Mouse (Mus musculus): ENCODE measurements around the gene Lrrc1. TPM values are rescaled to one million over a fixed set of nuclear protein-coding genes. Genes with fewer than 3 reads are reported as not detected.

Lrrc1 gene
- total and polyA plus RNA-seq, 3 experiments = 5.3 to 12.1 TPM; not detected in 1

DNA sequence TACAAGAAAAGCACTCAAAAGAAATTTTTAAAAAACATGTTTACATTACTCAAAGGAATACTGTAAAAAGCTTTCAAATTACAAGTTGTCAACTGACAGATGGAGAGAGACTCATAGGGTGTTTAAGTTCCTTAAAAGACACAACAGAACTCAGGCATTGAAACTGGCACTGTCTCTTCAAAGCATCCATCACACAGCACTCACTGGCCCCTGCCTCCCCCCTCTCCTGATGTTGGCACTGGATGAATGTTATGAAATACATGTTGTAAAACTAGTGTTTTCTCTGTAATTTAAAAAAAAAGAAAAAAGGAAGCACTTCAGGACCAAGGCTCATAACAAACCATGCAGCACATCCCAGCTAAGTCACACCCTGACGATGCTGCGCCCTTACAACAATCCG lies 61.1 kb downstream of the Lrrc1 start:
- Histone ChIP-seq H3K9me3 (replicated peaks; ENCODE audit: insufficient read depth, low read length) (no peaks in the 10 kb centered on the region), H3K4me3 (ENCODE audit: control insufficient read depth in 1 of 2, insufficient read depth in 1 of 2, low read depth in 2 of 2, low read length in 2 of 2) (no peak overlapping the region), H3K4me1 (ENCODE audit: control insufficient read depth in 1 of 2, insufficient read depth in 2 of 2, low read length in 2 of 2) (peaks cover 0 to 5% of the 10 kb centered on the region in 2 experiments; a peak in 1 of 4 replicates), H3K9ac (ENCODE audit: control insufficient read depth, low read depth, low read length, poor library complexity, severe bottlenecking) (no peak overlapping the region), H3K79me2 (ENCODE audit: control insufficient read depth, insufficient read depth, low read length, poor library complexity) (no peaks in the 10 kb centered on the region), H3K27ac (ENCODE audit: control insufficient read depth, low read depth, low read length) (no peak overlapping the region), H3K36me3 (ENCODE audit: control insufficient read depth in 1 of 2, insufficient read depth in 2 of 2, low read length in 2 of 2) (no peaks in the 10 kb centered on the region), H3K27me3 (ENCODE audit: control insufficient read depth in 1 of 2, insufficient read depth in 2 of 2, low read length in 2 of 2) (no peaks in the 10 kb centered on the region)
- no peak for DNase-seq (ENCODE audit: low read depth, low spot score)
- TF ChIP-seq MEF2A (IDR thresholded peaks at IDR 0.05; ENCODE audit: extremely low read depth, insufficient replicate concordance, low read depth, low read length, poor library complexity, severe bottlenecking) = no peak
- TF ChIP-seq MAFK (IDR thresholded peaks at IDR 0.05; ENCODE audit: borderline replicate concordance, low read depth, low read length) = no peak

- no peaks in the 10 kb centered on the region for H3K36me3 ChIP-seq (ENCODE audit: control insufficient read depth in 1 of 2, insufficient read depth in 2 of 2, low read length in 2 of 2)
- no peaks in the 10 kb centered on the region for H3K9me3 ChIP-seq (replicated peaks; ENCODE audit: insufficient read depth, low read length)
- H3K79me2 ChIP-seq (ENCODE audit: control insufficient read depth, insufficient read depth, low read length, poor library complexity) = no peaks in the 10 kb centered on the region
- H3K4me1 ChIP-seq (ENCODE audit: control insufficient read depth in 1 of 2, insufficient read depth in 2 of 2, low read length in 2 of 2) = peaks cover 0 to 5% of the 10 kb centered on the region in 2 experiments; a peak in 1 of 4 replicates
- H3K4me3 ChIP-seq (ENCODE audit: control insufficient read depth in 1 of 2, insufficient read depth in 1 of 2, low read depth in 2 of 2, low read length in 2 of 2) = no peak overlapping the region
- H3K27me3 ChIP-seq (ENCODE audit: control insufficient read depth in 1 of 2, insufficient read depth in 2 of 2, low read length in 2 of 2) = no peaks in the 10 kb centered on the region
- TF ChIP-seq MAX (IDR thresholded peaks at IDR 0.05; ENCODE audit: low read length) (no peak), MAFK (IDR thresholded peaks at IDR 0.05; ENCODE audit: borderline replicate concordance, low read depth, low read length) (no peak)
- no peak overlapping the region for H3K9ac ChIP-seq (ENCODE audit: control insufficient read depth, low read depth, low read length, poor library complexity, severe bottlenecking)
- no peak for DNase-seq (ENCODE audit: low read depth, low spot score)
- H3K27ac ChIP-seq (ENCODE audit: control insufficient read depth, low read depth, low read length) = no peak overlapping the region
Measured at GRCm38 (mm10) chr9:77482281-77482680, 62.4 kb downstream of the Lrrc1 start.

DNA sequence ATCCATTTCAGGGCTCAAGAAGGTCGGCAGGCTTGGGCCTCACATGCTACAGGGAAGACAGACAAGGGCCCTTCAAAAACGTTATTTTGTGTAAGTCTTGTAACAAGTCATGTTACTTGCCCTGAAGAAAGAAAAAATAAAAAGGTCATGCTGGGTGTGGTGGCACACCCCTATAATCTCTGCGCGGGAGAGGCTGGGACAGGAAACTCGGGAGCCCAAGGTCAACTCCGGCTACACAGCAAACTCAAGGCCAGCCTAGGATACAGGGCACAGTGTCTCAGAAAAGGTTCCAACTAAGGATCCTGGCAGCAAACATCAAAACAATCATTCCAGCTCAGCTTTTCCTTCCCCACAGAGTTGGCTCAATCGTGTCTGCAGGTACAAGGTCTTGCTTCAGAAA lies 63.3 kb downstream of the Lrrc1 start:
- H3K4me1 ChIP-seq (ENCODE audit: control insufficient read depth in 1 of 2, insufficient read depth in 2 of 2, low read length in 2 of 2) = peaks cover 0 to 5% of the 10 kb centered on the region in 2 experiments; a peak in 1 of 4 replicates
- H3K9ac ChIP-seq (ENCODE audit: control insufficient read depth, low read depth, low read length, poor library complexity, severe bottlenecking) = no peak overlapping the region
- DNase-seq (ENCODE audit: low read depth, low spot score) = no peak
- no peak overlapping the region for H3K4me3 ChIP-seq (ENCODE audit: control insufficient read depth in 1 of 2, insufficient read depth in 1 of 2, low read depth in 2 of 2, low read length in 2 of 2)
- no peaks in the 10 kb centered on the region for H3K27me3 ChIP-seq (ENCODE audit: control insufficient read depth in 1 of 2, insufficient read depth in 2 of 2, low read length in 2 of 2)
- H3K27ac ChIP-seq (ENCODE audit: control insufficient read depth, low read depth, low read length) = no peak overlapping the region
- TF ChIP-seq MYB (IDR thresholded peaks at IDR 0.05; ENCODE audit: low read depth, low read length) (no peak), CHD1 (IDR thresholded peaks at IDR 0.05; ENCODE audit: low read depth, low read length) (no peak), TBP (IDR thresholded peaks at IDR 0.05; ENCODE audit: low read depth, low read length) (no peak), MXI1 (IDR thresholded peaks at IDR 0.05; ENCODE audit: low read depth, low read length) (no peak), NELFE (IDR thresholded peaks at IDR 0.05; ENCODE audit: low read depth, low read length) (no peak), SMC3 (IDR thresholded peaks at IDR 0.05; ENCODE audit: low read depth, low read length) (no peak), RAD21 (IDR thresholded peaks at IDR 0.05; ENCODE audit: low read depth, low read length) (no peak), ETS1 (IDR thresholded peaks at IDR 0.05; ENCODE audit: low read depth, low read length) (no peak), EP300 (IDR thresholded peaks at IDR 0.05; ENCODE audit: low read depth in 1 of 2, low read length in 2 of 2) (no peak), SIN3A (IDR thresholded peaks at IDR 0.05; ENCODE audit: low read length) (no peak), RCOR1 (IDR thresholded peaks at IDR 0.05; ENCODE audit: low read depth, low read length) (no peak), USF1 (IDR thresholded peaks at IDR 0.05; ENCODE audit: low read depth, low read length) (no peak), TAL1 (IDR thresholded peaks at IDR 0.05; ENCODE audit: low read length) (no peak), MAFK (IDR thresholded peaks at IDR 0.05; ENCODE audit: borderline replicate concordance, low read depth, low read length) (no peak), CTCF (IDR thresholded peaks at IDR 0.05 in 2 of 3, conservative IDR thresholded peaks at IDR 0.05 in 1 of 3; ENCODE audit: control insufficient read depth in 1 of 3, insufficient read depth in 1 of 3, low read depth in 2 of 3, low read length in 3 of 3, poor library complexity in 1 of 3, severe bottlenecking in 1 of 3) (no peak), USF2 (IDR thresholded peaks at IDR 0.05; ENCODE audit: borderline replicate concordance in 1 of 2, insufficient read depth in 1 of 2, low read depth in 1 of 2, low read length in 2 of 2) (no peak)
- no peaks in the 10 kb centered on the region for H3K79me2 ChIP-seq (ENCODE audit: control insufficient read depth, insufficient read depth, low read length, poor library complexity)
- no peaks in the 10 kb centered on the region for H3K9me3 ChIP-seq (replicated peaks; ENCODE audit: insufficient read depth, low read length)
- H3K36me3 ChIP-seq (ENCODE audit: control insufficient read depth in 1 of 2, insufficient read depth in 2 of 2, low read length in 2 of 2) = no peaks in the 10 kb centered on the region

All from MEL (cell line).